Mouse (Mus musculus) midbrain, embryonic 14.5 days (tissue): Measurements from ENCODE around the gene Kmt2e. TPM values are rescaled to one million over a fixed set of nuclear protein-coding genes. Genes with fewer than 3 reads are reported as not detected.

Experiments
- ATAC-seq: fragments of 200-750 bp; cut with Nextera tagmentation; 2 replicates; pipeline ENCODE4 v1.8.0; 2017; ENCODE audit warnings: moderate number of reproducible peaks, moderate library complexity; ENCODE audit not compliant: low FRiP score, low TSS enrichment
- DNase-seq: peaks from one replicate; pipeline ENCODE4 v3.0.0-alpha.2; 2015
- H3K27ac ChIP-seq: fragments of 300-500 bp; sonication (generic); replicated peaks from 2 replicates; pipeline ENCODE4 v1.5.1; 2014; ENCODE audit warnings: mild to moderate bottlenecking, low read depth, low read length, moderate library complexity
- H3K27me3 ChIP-seq: fragments of 300-500 bp; sonication (generic); 2 replicates; pipeline ENCODE4 v1.6.1; 2014; ENCODE audit warnings: low read length, control low read depth, mixed read lengths; ENCODE audit not compliant: control insufficient read depth, insufficient read depth
- H3K36me3 ChIP-seq: fragments of 300-500 bp; sonication (generic); 2 replicates; pipeline ENCODE4 v1.6.1; 2014; ENCODE audit warnings: low read length, control low read depth; ENCODE audit not compliant: control insufficient read depth, insufficient read depth
- H3K4me1 ChIP-seq: fragments of 300-500 bp; sonication (generic); 2 replicates; pipeline ENCODE4 v1.6.1; 2014; ENCODE audit warnings: mild to moderate bottlenecking, antibody characterized with exemption, low read length, control low read depth; ENCODE audit not compliant: control insufficient read depth, insufficient read depth
- H3K4me2 ChIP-seq: fragments of 300-500 bp; sonication (generic); 2 replicates; pipeline ENCODE4 v1.6.1; 2014; ENCODE audit warnings: mild to moderate bottlenecking, low read length, moderate library complexity
- H3K4me3 ChIP-seq: fragments of 300-500 bp; sonication (generic); replicated peaks from 2 replicates; pipeline ENCODE4 v1.5.1; 2014; ENCODE audit warnings: low read depth, low read length
- H3K9ac ChIP-seq: fragments of 300-500 bp; sonication (generic); replicated peaks from 2 replicates; pipeline ENCODE4 v1.6.1; 2014; ENCODE audit warnings: mild to moderate bottlenecking, low read length, moderate library complexity
- H3K9me3 ChIP-seq: fragments of 300-500 bp; sonication (generic); 2 replicates; pipeline ENCODE4 v1.6.1; 2016; ENCODE audit warnings: low read length, control low read depth, mixed read lengths; ENCODE audit not compliant: control insufficient read depth
- WGBS: fragments of 180-500 bp; shearing (Covaris S2); extraction: QIAGEN DNeasy Blood & Tissue Kit; methylation state at CpG from one replicate; pipeline ENCODE4 v1.1.7; 2014; 5-methylcytosine and 5-hydroxymethylcytosine counted together
- polyA plus RNA-seq: library from polyadenylated mRNA; unstranded; fragments of >200 nt; fragmentation: Nextera tagmentation; extraction: Ambion mirVana; gene quantifications from 2 replicates; pipeline ENCODE4 v1.2.1, GENCODE M21; 2014

The Kmt2e gene
- polyA plus RNA-seq, 1 experiment from 2014 or later = 152 TPM

DNA sequence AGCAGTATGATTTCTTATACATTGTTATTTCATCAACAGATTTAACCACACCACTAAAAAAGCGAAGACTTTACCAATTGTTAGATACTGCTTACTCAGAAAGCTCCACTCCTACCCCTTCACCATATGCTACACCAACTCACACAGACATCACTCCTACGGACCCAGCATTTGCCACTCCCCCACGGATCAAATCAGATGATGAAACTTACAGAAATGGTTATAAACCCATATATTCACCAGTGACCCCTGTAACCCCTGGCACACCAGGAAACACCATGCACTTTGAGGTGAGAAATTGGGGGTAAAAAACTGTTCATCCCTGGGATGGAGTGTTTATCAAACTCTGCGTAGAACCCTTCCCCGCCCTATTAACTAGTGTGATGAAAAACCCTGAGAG lies 62.7 kb downstream of the Kmt2e start:
- Histone ChIP-seq H3K4me2 (no peak overlapping the region), H3K36me3 (peaks cover 88% of the 10 kb centered on the region), H3K9ac (no peak overlapping the region), H3K4me1 (no peaks in the 10 kb centered on the region), H3K9me3 (no peaks in the 10 kb centered on the region), H3K27me3 (no peaks in the 10 kb centered on the region), H3K4me3 (no peak overlapping the region), H3K27ac (no peak overlapping the region)
- 96% methylated on average over 5 of the region's 5 CpGs for WGBS
- no peak for ATAC-seq
- DNase-seq = no peak

DNA sequence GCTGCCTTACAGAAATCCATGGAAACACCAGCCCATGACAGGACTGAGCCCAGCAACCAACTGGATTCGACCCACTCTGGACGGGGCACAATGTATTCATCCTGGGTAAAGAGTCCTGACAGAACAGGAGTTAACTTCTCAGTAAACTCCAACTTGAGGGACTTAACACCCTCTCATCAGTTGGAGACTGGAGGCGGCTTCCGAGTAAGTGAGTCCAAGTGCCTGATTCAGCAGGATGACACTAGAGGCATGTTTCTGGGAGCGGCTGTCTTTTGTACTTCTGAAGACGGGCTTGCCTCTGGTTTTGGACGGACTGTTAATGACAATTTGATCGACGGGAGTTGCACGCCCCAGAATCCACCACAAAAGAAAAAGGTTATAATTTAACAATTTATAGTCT lies 63.7 kb downstream of the Kmt2e start:
- Histone ChIP-seq H3K9ac (no peak overlapping the region), H3K9me3 (no peaks in the 10 kb centered on the region), H3K27ac (0 out of 2 replicates have a peak overlapping the region, but pooled peaks have one; percentile 13), H3K4me3 (no peak overlapping the region), H3K36me3 (peaks cover 88% of the 10 kb centered on the region), H3K4me2 (no peak overlapping the region), H3K4me1 (no peaks in the 10 kb centered on the region), H3K27me3 (no peaks in the 10 kb centered on the region)
- no peak for ATAC-seq
- 88% methylated on average over 10 of the region's 10 CpGs for WGBS
- DNase-seq = no peak

DNA sequence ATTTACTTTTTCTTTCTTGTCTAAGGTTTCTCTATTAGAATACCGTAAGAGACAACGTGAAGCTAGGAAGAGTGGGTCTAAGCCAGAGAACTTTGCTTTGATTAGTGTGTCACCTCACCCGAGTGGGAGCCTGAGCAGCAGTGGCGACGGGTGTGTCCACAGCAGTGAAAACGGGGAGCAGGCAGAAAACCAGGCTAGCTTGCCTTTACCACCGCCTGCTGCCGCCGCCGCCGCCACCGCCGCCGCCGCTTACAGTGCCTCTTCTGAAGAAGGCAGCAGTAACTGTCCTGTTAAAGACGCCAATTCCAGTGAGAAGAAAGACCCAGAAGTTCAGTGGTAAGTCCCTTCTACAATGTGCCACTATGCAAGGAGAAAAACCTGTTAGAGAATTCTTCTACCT lies 65.0 kb downstream of the Kmt2e start:
- H3K9me3 ChIP-seq = no peaks in the 10 kb centered on the region

DNA sequence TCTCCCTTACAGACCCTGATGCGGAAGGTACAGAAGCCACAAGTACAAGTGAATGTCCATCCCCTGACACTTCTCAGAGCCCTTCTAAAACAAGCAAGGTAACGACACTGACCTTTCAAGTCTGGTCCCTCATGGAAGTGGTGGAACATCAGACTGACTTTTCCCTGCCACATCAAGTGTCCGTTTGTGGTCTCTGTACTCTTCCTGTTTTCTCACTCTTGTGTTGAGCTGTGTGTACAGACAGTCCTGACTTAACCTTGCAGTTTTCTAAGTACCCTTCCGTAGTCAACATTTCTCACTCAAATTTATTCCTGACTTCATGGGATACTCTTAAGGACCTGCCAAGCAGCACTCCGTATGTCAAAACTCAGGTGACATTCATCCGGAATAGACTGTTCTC lies 66.5 kb downstream of the Kmt2e start:
- WGBS = 93% methylated on average over 6 of the region's 6 CpGs
- H3K27ac ChIP-seq = no peak overlapping the region
- H3K9me3 ChIP-seq = no peaks in the 10 kb centered on the region
- H3K36me3 ChIP-seq = peaks cover 82% of the 10 kb centered on the region
- ATAC-seq (no peak), DNase-seq (no peak)
- H3K4me2 ChIP-seq = no peak overlapping the region
- no peaks in the 10 kb centered on the region for H3K27me3 ChIP-seq
- H3K4me1 ChIP-seq = no peaks in the 10 kb centered on the region
- no peak overlapping the region for H3K9ac ChIP-seq
- no peak overlapping the region for H3K4me3 ChIP-seq

More for the DNA sequence above, 65.0 kb downstream of the Kmt2e start:
- no peaks in the 10 kb centered on the region for H3K4me1 ChIP-seq
- peaks cover 85% of the 10 kb centered on the region for H3K36me3 ChIP-seq
- H3K27ac ChIP-seq = no peak overlapping the region
- no peak overlapping the region for H3K4me3 ChIP-seq
- H3K4me2 ChIP-seq = no peak overlapping the region
- no peak overlapping the region for H3K9ac ChIP-seq
- DNase-seq = no peak
- 94% methylated on average over 16 of the region's 16 CpGs for WGBS
- no peaks in the 10 kb centered on the region for H3K27me3 ChIP-seq
- no peak for ATAC-seq

DNA sequence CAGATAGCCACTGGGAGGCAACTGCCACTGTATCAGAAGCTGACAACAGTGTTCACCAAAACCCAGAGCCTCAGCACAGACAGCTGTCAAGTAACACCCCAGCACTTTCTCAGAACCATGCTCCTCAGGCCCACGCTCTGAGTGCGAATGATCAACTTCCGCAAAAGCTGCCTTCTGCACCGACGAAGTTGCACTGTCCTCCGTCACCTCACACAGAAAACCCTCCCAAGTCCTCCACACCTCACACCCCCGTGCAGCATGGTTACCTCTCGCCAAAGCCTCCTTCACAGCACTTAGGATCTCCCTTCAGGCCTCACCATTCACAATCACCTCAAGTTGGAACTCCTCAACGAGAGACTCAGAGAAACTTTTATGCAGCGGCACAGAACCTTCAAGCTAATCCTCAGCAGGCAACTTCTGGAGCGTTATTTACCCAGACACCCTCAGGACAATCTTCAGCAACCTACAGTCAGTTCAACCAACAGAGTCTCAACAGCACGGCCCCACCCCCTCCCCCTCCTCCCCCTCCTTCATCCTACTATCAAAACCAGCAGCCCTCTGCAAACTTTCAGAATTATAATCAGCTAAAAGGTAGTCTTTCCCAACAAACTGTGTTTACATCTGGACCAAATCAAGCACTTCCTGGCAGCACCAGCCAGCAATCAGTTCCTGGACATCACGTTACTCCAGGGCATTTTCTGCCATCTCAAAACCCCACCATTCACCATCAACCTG lies 67.5 kb downstream of the Kmt2e start:
- Histone ChIP-seq H3K4me2 (no peak overlapping the region), H3K9me3 (no peaks in the 10 kb centered on the region), H3K4me3 (no peak overlapping the region), H3K9ac (no peak overlapping the region), H3K27me3 (no peaks in the 10 kb centered on the region), H3K27ac (0 out of 2 replicates have a peak overlapping the region, but pooled peaks have one; percentile 13), H3K36me3 (peaks cover 78% of the 10 kb centered on the region), H3K4me1 (no peaks in the 10 kb centered on the region)
- no peak for DNase-seq
- ATAC-seq = no peak
- WGBS = 84% methylated on average over 13 of the region's 13 CpGs

DNA sequence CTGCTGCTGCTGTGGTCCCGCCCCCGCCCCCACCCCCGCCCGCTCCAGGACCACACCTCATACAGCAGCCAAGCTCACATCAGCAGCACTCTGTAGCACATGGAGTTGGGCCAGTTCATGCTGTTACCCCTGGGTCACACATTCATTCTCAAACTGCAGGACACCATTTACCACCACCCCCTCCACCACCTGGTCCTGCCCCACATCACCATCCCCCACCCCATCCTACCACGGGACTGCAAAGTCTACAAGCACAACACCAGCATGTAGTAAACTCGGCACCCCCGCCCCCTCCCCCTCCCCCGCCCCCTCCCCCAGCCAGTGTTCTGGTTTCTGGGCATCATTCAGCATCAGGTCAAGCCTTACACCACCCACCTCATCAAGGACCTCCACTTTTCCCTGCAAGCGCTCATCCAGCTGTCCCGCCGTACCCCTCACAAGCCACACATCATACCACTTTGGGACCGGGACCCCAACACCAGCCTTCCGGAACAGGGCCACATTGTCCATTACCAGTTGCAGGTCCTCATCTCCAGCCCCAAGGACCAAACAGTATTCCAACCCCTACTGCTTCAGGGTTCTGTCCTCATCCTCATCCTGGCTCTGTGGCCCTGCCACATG lies 68.2 kb downstream of the Kmt2e start:
- peaks cover 77% of the 10 kb centered on the region for H3K36me3 ChIP-seq
- WGBS = 81% methylated on average over 13 of the region's 13 CpGs
- H3K4me1 ChIP-seq = no peaks in the 10 kb centered on the region
- no peak overlapping the region for H3K4me3 ChIP-seq
- H3K9me3 ChIP-seq = no peaks in the 10 kb centered on the region
- no peak overlapping the region for H3K4me2 ChIP-seq
- no peak overlapping the region for H3K9ac ChIP-seq
- ATAC-seq (peak; percentile 43; the same call in 1 of the 2 replicates), DNase-seq (no peak)
- H3K27ac ChIP-seq = no peak overlapping the region
- no peaks in the 10 kb centered on the region for H3K27me3 ChIP-seq

DNA sequence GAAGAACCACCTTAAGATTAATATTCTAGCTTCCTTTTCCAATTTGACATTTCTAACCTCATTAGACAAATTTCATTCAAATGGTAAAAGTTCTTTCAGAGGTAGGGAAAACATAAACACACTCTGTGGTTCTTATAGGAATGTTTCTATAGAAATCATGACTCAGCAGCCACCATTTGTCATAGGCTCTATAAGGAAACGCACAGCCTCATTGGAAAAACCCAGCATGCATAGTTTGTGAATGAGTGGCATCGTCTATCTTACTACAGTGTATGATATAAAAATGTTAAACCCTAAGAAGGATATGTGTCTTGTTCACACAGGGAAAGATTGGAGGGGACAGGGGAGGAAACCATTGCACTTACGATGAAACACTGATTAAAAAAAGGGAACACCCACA lies 71.3 kb downstream of the Kmt2e start:
- Histone ChIP-seq H3K4me2 (no peak overlapping the region), H3K4me3 (no peak overlapping the region), H3K36me3 (peaks cover 70% of the 10 kb centered on the region), H3K27me3 (no peaks in the 10 kb centered on the region), H3K27ac (no peak overlapping the region), H3K9me3 (no peaks in the 10 kb centered on the region), H3K4me1 (no peaks in the 10 kb centered on the region), H3K9ac (no peak overlapping the region)
- 94% methylated on average over 3 of the region's 3 CpGs for WGBS
- ATAC-seq (no peak), DNase-seq (no peak)

DNA sequence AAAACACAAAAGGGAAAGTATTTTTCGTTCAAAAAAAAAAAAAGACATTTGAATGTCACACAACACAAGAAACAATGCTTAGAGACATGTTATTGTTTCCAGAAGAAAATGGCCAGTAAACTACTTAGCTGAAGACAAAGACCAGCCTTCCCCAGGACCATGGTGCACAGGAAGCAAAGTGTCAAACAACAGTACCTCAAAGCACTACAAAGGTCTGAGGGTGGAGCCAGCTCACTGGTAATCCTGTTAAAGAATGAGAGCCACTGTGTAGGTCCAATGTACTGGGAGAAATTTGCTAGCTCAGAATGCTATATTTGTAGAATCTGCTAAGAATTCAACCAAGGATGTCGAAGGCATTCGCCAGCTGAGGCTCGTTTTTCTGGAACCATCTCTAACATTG lies 73.0 kb downstream of the Kmt2e start:
- H3K9me3 ChIP-seq = no peaks in the 10 kb centered on the region
- no peak overlapping the region for H3K9ac ChIP-seq
- 0 out of 2 replicates have a peak overlapping the region, but pooled peaks have one; percentile 1 for H3K27ac ChIP-seq
- 71% methylated on average over 4 of the region's 4 CpGs for WGBS
- no peak overlapping the region for H3K4me2 ChIP-seq
- H3K27me3 ChIP-seq = no peaks in the 10 kb centered on the region
- H3K4me3 ChIP-seq = no peak overlapping the region
- no peak for DNase-seq
- no peak for ATAC-seq
- H3K4me1 ChIP-seq = no peaks in the 10 kb centered on the region
- peaks cover 65% of the 10 kb centered on the region for H3K36me3 ChIP-seq

DNA sequence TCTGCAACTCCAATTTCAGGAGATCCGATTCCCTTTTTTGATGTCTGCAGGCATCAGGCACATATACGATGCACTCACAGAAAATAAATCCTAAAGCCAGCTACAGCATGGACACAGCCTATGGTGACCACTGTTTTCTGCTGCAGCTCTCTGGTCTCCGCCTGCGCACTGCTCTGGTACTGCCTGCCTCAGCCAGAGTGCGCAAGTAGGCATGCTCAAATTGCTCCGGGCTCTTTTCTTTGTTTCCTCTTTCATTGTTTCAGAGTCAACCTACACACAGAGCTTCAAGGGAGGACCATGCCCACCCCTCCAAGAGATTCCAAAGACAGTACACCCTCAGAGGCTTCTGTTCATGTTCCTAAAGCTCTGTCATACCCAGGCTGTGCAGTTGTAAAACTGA lies 74.4 kb downstream of the Kmt2e start:
- H3K4me2 ChIP-seq = no peak overlapping the region
- H3K27me3 ChIP-seq = no peaks in the 10 kb centered on the region
- no peaks in the 10 kb centered on the region for H3K4me1 ChIP-seq
- H3K9me3 ChIP-seq = no peaks in the 10 kb centered on the region
- peak overlapping the region; percentile 52; the same call in 1 of the 2 replicates for H3K27ac ChIP-seq
- peak; percentile 28 for DNase-seq
- no peak overlapping the region for H3K9ac ChIP-seq
- no peak for ATAC-seq
- H3K4me3 ChIP-seq = no peak overlapping the region
- WGBS = 77% methylated on average over 6 of the region's 6 CpGs
- peaks cover 66% of the 10 kb centered on the region for H3K36me3 ChIP-seq
